Mouse (Mus musculus) testis, adult 2 months (tissue): Measurements from ENCODE around the gene Gltp.

Source experiments
- CTCF ChIP-seq: fragments of 200-500 bp; IDR thresholded peaks from 2 replicates; pipeline ENCODE4 v1.5.1; 2012; ENCODE audit warnings: low read depth, mild to moderate bottlenecking, inconsistent platforms, low read length, moderate library complexity; ENCODE audit not compliant: control insufficient read depth, insufficient read depth, insufficient replicate concordance
- POLR2A ChIP-seq: fragments of 200-500 bp; IDR thresholded peaks from 2 replicates; pipeline ENCODE4 v1.6.1; 2012; ENCODE audit warnings: low read depth, mild to moderate bottlenecking, inconsistent platforms, low read length, moderate library complexity; ENCODE audit not compliant: control insufficient read depth

GRCm38 (mm10) chr5:114709357-114709756 is 18.6 kb upstream of the Gltp start:
- TF ChIP-seq CTCF (no peak), POLR2A (no peak)
